Mouse (Mus musculus): Measurements from ENCODE around the gene Dnah2.

The Dnah2 gene

DNA sequence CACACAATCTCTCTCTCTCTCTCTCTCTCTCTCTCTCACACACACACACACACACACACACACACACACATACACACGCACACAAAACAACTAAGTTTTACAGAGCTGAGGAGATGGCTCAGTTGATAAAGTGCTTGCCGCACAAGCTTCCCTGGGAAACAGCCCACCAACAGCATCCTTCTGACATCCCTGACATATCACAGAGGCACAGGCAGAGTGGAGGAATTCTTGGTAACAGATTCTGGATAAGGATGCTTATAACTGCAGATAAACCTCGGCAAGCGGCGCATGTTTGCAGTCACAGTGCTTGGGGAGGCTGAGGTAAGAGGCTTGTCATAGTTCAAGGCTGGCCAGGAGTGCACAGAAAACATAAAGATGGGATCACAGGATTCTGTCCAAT lies 87.3 kb downstream of the Dnah2 start:
- no peak for DNase-seq (ENCODE audit: low spot score)

DNA sequence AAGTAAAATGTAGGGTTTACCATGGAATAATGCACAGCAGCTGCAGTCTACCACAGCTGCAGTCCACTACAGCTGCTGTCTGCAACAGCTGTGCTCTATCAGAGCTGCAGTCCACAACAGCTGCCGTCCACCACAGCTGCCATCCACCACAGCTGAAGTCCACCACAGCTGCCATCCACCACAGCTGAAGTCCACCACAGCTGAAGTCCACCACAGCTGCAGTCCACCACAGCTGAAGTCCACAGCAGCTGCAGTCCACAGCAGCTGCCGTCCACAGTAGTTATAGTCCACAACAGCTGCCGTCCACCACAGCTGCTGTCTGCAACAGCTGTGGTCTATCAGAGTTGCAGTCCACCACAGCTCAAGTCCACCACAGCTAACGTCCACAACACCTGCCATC lies 89.0 kb downstream of the Dnah2 start:
- DNase-seq (ENCODE audit: low spot score), result no peak

GRCm38 (mm10) chr11:69457006-69457579 lies 91.8 kb downstream of the Dnah2 start:
- no peak for DNase-seq (ENCODE audit: low spot score)

DNA sequence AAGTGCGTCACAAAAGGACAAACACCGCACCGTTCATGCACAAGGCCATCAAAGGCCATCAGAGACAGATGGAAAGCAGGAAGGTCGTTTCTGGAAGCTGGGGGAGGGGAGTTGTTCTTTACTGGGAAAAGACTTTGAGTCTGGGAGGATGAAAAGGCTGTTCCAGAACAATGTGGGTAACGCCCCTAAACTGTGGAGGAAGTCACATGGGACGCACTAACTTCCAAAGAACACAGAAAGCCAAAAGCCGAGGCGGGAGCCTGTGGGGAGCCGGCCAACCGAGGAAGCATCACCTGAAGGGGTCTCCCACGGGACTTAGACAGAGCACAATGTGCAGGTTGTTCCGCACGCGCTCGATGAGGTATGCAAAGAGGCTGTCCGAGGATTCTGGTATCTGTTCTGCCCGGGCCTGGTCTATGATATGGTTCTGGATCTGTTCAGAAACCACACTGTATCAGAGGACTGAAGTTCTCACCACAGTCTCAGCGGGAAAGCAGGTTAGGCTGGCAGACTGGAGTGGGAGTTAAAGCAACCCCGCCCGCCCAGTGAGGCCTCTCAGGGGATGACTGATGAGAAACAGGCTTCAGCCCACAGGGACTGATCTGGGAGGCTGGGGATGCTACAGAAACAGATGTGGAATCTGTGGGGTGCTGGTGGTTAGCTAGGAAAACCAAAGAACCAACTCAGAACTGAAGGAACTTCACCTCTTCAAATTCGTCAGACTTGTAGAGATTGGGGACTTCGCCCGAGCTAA lies 96.6 kb downstream of the Dnah2 start:
- peak; percentile 29 for DNase-seq (ENCODE audit: low spot score)

DNA sequence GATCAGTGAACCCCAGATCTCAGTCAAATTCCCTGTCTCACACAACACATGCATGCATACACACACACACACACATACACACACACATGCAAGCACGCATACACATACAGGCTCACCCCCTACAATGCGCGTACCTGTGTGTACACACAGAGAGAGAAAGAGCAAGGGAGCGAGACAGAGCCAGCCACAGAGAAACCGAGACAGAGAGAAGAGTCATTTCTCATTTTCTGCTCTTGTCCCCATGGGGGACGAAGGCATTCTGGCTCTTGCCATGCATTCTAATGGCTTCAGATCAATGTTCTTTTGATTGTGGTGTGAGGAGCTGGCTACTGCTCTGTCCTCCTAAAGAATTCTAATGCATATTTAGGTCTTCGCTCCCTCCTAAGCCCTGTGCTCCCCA lies 101.6 kb downstream of the Dnah2 start:
- no peak for DNase-seq (ENCODE audit: low spot score)

GRCm38 (mm10) chr11:69443328-69443727 lies 105.6 kb downstream of the Dnah2 start:
- DNase-seq (ENCODE audit: low spot score), result no peak

GRCm38 (mm10) chr11:69437291-69437690 lies 111.6 kb downstream of the Dnah2 start:
- DNase-seq (ENCODE audit: low spot score), result no peak

DNA sequence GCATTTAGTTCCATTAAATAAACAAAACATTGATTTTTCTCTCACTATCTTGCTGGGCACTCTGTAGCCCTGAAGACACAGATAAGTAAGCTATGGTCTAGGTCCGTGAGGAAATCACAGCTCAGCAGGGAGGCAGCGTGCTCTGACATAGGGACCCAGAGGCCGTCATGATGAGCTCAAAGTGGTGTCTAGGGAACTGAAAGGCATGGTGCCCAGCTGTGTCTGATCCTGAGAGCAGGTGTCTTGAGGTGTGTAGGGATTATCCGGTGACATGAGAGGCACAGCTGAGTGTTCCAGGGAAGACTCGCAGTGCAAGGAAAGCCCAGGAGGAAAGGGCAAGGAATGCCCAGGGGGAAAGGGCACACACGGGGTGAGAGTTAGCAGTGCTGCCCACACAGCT lies 115.7 kb downstream of the Dnah2 start:
- no peak for DNase-seq (ENCODE audit: low spot score)

DNA sequence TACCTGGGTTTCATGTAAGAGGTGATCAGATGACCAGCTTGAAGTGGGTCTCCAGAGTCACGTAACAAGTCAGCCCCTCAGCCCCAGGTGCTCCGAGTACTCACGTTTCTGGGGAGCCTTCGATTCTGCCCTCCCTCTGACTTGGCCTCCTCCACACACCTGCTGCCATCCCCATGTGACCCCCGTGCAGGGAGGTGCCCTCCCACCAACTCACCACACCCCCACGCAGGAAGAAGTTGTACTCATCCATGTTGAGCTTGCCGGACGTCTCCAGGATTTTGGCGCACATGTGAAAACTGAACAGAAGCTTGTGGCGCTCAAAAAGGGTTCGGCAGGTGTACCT lies 116.3 kb downstream of the Dnah2 start:
- no peak for DNase-seq (ENCODE audit: low spot score)

DNA sequence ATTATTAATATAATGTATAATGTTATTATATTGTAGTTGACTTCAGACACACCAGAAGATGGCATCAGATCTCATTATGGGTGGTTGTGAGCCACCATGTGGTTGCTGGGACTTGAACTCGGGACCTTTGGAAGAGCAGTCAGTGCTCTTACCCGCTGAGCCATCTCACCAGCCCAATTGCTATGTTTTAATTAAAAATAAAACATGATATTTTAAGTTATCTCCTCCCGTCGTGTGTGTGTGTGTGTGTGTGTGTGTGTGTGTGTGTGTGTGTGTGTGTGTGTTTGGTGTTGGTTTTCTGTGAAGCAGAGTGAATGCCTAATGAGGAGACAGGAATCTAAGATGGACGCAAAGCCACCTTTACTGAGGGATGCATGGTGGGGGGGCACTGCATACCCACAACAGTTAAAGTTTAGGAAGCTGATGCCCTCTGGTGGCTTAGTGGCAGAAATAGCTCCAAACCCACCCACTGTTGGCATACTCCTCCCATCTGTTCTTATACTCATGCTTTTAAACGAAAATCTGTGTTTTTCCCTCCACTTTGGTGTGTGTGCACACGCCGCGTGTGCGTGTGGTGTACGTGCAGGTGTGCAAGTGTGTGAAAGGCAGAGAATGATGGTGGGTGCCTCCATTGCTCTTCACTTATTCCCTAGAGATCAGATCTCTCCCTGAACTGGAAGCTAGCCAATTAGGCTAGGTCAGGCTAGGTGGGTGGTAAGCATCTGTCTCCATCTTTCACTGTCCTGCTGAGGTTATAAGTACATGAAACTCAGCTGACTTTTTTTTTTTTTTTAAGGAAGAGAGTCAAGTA lies 116.9 kb downstream of the Dnah2 start:
- no peak for DNase-seq (ENCODE audit: low spot score)

- no peak for DNase-seq (ENCODE audit: low spot score)
These were observed 118.3 kb downstream of the Dnah2 start for GRCm38 (mm10) chr11:69430631-69431030.

- DNase-seq (ENCODE audit: low spot score), result no peak
These were observed 119.6 kb downstream of the Dnah2 start for GRCm38 (mm10) chr11:69429313-69429712.

GRCm38 (mm10) chr11:69428751-69429150 lies 120.2 kb downstream of the Dnah2 start:
- no peak for DNase-seq (ENCODE audit: low spot score)

DNA sequence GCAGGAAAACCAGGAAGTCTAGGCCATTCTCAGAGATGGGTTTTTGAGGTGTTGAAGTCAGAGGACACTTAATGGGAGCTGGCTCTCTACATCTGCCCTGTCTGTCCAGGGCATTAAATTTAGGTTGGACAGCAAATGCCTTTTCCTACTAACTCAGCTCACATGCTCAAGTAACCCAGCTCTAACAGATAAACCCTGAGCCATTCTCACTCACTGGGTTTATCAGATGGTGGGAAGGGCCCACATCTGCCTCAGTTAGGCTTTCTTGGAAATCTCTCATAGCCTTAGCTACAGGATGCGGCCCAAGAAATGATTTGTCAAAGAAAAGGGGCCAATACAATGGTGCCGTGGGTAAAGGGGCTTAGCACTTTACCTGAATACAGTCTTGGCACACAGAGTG lies 122.7 kb downstream of the Dnah2 start:
- no peak for DNase-seq (ENCODE audit: low spot score)

DNA sequence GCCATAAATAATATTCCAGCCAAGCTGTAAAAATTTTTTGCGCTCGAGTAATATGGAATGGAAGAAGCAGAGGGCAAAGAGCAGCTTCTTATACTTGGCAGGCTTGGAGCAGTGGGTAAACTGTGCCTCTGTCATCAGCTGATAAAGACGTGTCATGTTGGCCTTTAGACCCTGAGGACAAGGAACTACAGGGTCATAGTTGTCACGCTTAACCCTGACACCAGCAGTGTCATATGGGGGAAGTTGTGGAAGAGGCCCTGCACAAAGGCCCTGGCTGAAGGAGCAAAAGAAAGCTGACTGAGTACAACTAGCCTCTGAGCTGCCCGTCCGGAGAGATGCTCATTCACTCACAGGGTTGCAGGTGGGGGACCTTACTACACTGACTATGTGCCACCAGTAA lies 125.0 kb downstream of the Dnah2 start:
- no peak for DNase-seq (ENCODE audit: low spot score)

- no peak for DNase-seq (ENCODE audit: low spot score)
These were observed 126.1 kb downstream of the Dnah2 start for GRCm38 (mm10) chr11:69422842-69423241.

- no peak for DNase-seq (ENCODE audit: low spot score)
These were observed 127.6 kb downstream of the Dnah2 start for GRCm38 (mm10) chr11:69421131-69421977.

- no peak for DNase-seq (ENCODE audit: low spot score)
These were observed 128.3 kb downstream of the Dnah2 start for GRCm38 (mm10) chr11:69420554-69421000.

DNA sequence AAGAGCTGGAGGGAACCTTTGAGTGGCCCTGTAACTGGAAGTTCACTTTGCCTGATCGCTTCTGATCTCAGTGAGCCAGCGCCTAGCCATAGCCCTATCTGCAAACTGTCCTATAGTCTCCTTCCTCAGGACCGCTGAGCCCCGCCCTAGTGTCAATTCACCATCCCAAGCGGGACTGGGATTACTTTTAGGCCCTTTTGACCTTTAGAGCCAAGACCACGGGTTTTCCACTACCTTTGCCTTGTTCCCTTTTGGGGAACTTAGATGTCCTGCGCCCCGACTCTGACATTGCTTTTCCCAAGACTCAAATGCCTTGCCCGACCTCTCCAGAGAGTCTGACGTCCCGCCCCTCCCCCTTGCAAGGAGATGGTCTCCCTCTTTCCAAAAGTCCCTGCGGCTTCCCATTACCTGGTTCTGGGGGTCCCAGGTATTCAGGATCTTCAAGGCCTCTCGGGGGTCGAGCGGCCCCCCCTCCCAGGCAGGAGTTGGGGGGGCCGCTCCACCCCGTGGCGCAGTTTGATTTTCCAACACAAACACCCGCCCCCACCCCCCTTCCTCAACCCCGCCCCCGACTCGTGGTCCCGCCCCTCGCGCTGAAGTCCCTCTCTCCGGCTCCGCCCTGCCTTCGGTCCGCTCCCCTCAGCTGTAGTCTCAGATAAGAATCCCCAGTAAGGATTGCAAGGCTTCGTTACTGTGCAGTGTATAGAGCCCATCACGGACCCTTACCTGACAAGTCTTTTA lies 128.9 kb downstream of the Dnah2 start:
- no peak for DNase-seq (ENCODE audit: low spot score)

- no peak for DNase-seq (ENCODE audit: low spot score)
These were observed 129.5 kb downstream of the Dnah2 start for GRCm38 (mm10) chr11:69419443-69419812.
